Mouse (Mus musculus): ENCODE data around the gene Ndufa11.

Gene Ndufa11

DNA sequence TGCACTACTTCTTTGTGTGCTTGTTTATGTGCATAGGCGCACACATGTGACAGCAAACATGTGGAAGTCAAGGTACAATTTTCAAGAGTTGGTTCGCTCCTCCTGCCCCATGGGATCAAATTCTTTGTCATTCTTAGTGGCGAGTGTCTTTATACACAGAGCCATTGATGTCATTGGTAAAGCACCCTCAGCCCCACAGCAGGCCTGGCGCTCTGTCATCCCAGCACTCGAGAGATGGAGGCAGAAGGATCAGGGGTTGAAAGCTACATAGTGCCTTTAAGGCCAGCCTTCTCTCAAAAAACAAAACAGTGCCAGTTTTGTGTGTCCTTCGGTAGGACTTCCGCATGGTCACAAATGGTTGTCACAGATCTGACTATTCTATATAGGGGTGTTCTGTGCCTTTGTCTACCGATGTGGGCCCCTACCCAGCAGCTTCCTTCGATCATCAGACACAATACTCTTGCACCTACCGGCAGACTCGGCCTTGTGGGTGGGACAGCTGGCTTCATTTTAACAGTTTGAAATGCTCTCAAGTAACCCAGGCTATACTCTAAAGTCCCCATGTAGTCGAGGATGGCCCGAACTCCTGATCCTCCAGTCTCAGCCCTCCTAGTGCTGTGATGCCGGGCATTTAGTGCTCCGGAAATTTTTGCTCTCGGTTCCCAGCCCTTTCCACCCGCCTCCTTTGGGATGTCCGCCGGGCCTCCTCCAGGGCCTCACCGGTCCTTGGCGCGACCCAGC is 1.5 kb upstream of the Ndufa11 start:
- in situ Hi-C loops (cut with MboI, MseI) = loop anchor here in 1 of 2 experiments (5.0 kb wide), 1 partner anchor 46 kb away; the partner anchor contains the start of gene Dus3l

DNA sequence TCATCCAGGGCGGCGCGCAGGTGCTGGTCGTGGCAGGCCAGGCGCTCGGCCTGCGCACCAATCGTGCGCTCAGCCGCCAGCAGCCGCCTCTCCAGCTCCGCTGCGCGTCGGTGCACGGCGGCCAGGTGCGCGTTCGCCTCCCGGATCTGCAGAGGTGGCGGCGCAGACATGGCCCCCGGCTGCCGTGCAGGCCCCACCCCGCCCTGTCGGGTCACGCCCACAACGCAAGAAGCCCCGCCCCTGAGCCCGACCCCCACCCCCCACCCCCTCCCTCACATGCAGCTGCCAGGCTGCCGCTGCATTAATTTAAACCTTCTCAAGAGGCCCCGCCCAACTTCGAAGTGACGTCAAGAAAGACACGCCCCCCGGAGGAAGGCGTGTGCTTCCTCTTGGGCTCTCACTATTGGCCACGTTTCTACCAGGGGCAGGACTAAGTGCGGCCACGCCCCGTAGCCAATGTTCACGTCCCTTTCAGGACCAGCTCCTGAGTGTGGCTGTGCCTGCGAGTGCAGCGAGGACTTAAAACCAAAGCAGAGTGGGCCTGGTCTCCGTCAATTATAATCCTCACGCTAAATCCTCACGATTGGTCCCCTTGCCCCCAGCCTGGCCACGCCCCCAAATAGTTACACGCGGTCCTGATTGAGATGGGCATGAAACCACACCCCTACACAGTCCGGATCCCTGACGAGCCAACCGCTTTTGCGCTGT is 758 bp upstream of the Ndufa11 start:
- in situ Hi-C loops (cut with MboI, MseI) = loop anchor here in 1 of 2 experiments (5.0 kb wide), 1 partner anchor 45 kb away; the partner anchor contains the start of gene Dus3l

DNA sequence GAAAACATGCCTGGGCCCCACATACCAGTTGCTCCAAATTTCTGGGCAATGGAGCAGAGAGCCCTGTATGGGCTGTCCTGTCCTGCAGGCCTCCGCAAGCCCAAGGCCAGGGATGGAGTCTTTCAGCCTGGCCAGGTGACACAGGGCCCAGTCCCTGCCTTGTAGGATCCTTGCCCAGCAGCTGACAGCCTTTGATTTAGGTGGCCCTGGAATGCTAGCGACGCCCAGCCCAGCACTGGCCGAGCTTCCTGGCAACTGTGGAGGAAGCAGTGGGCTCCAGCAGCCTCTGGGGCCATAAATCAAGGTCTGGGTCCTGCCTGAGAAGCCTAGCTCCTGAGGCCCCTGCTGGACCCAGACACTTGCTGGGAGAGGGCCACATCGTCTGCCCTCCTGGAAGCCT is 4.9 kb downstream of the Ndufa11 start:
- in situ Hi-C loops (cut with MboI, MseI) = loop anchor here in 1 of 2 experiments (5.0 kb wide), 1 partner anchor 95 kb away; the partner anchor contains the start of genes Catsperd and Lonp1

DNA sequence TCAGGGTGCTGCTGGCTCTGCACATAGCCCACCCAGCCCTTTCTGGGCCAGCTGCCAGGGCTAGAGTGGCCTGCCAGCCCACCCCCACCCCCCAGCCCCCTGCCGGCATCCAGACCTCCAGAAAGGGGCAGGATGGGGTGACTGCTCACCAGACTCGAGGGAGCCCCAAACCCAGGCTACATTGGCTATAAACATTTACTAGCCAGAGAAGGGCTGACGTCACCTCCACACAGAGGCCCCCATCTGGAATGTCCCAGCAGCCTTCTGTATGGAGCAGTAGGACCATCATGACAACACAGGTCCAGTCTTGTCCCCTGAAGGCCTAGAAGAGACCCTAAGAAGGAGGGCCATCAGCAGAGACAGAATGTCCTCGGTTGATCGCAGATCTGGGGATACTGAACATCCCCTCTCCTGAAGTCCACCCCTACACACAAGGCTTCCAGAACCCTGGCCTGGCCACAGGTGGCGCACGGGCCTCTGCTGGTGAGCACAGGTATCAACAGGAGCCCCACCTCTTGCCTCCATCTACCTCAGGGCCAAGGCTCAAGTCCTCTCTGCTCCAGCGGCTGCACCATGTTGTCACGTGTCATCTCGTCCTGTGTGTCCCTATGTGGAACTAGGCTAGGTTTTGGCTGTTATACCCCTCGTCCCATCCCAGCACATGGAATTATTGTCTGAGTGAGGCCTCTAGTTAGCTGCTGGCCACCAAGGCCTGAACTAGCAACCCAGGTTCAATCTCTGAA is 6.0 kb downstream of the Ndufa11 start:
- in situ Hi-C loops (cut with MboI, MseI) = loop anchor here in 1 of 2 experiments (5.0 kb wide), 1 partner anchor 96 kb away; the partner anchor contains the start of genes Catsperd and Lonp1

DNA sequence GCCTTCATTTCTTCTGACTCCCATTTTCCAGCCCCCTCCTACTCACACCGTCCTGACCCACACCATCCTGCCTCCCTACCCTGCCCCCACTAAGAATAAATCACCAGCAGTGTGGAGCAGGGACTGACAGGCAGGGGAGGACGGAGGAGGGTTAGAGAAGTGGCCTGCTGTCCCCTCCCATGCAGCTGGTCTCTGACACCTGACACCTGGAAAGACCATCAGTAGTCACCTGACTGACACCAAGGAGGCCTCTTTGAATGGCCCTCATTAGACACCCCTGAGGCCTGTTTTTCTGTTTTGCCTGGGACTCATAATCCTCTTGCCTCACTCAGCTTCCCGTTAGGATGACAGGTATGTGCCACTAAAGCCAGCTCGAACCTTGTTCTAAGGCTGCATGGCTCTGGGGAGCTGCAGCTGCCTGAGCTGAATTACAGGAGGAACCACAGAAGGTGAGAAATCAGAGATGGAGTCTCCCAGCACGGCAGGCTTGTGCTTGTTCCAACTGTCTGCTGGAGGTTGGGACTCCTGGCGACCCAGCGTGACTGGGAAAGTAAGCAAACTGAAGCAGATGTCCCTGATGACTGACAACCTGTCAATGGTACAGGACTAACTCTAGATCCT is 9.6 kb downstream of the Ndufa11 start:
- in situ Hi-C loops (cut with MboI, MseI) = no loop called here

DNA sequence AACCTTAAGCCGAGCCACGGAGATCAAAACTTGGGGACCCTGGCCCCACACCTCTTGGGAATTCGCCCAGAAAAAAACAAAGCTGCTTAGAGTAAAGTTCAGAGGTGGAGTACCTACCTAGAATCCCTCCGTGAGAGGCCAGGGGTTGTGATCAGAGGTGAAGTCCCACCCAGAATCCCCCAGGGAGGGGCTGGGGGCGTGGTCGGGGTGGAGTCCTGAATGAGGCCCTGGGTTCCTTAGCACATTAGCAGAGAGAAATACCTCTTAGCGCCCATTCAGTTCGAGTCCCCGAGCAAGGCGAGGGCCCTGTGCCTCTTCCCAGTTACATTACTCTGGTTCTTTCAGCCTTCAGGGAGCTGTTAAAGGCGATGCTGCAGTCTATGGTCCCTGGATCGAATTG is 10.1 kb downstream of the Ndufa11 start:
- in situ Hi-C loops (cut with MboI, MseI) = no loop called here

DNA sequence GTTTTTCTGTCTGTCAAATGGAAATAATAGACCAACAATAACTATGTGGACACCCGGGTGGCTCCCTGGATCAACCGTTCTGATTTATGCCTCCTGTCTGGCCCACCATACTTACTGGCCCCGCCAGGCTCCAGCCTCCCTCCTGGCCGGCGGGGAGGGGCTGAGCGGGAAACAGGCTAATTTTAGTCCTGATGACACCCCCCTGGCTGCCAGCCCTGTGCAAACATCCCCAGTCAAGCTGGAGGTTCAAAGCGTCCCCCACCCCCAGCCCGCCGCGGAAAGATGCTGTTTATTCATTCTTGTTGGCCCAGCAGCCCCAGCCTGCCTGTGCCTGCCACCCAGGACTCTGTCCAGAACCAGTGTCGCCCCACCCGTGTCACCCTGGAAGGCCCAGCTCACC is 10.6 kb downstream of the Ndufa11 start:
- in situ Hi-C loops (cut with MboI, MseI) = no loop called here

DNA sequence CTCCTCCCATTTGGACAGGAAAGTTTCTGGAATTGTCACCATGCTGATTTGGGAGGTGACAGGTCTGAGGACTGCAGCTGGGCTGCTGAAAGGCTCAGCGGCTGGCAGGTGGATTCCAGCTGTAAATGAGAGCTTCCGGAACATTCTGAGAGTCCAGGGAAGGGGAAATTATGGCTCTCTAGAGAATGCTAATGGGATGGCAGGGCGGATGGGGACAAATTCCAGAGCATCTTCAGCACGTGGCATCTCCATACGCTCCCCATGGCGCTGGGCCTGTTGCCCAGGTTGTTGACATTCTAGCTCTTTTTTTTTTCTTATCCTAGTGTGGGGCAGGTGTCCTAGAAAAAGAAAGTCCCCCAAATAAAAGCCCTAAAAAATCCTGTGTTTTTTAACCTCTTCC is 11.6 kb downstream of the Ndufa11 start:
- in situ Hi-C loops (cut with MboI, MseI) = no loop called here

DNA sequence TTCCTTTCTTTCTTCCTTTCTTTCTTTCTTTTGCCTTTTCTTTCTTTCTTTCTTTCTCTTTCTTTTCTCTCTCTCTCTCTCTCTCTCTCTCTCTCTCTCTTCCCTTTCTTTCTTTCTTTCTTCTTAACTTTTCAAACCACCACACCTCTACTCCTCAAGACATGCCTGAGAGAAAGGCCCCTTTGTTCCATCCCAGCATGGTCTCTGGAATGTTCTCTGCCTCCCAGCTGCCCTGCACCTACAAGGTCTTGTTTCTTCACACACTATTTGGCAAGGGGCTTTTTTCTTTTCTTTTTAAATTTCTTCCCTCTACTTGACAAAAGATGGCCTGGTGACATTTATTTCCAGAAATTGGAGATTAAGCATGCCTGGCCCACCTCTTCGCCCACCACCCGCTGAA is 12.1 kb downstream of the Ndufa11 start:
- in situ Hi-C loops (cut with MboI, MseI) = no loop called here

DNA sequence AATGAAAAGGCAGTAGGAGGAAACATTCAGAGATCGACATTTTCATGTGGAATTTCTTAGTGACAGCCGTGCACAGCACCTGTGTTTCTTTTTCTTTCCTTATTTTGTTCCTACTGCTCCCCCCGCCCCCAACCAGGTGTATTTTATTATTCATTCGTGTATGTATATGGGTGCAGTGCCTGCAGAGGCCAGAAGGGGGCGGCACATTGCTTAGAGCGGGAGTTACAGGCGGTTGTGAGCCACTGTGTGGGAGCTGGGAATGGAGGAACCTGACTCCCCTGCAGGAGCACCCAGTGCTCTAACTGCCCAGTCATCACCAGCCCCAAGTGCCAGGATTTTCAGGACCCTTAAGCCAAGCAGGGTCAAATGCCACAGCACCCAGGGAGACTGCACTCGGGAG is 19.0 kb downstream of the Ndufa11 start:
- in situ Hi-C loops (cut with MboI, MseI) = no loop called here

DNA sequence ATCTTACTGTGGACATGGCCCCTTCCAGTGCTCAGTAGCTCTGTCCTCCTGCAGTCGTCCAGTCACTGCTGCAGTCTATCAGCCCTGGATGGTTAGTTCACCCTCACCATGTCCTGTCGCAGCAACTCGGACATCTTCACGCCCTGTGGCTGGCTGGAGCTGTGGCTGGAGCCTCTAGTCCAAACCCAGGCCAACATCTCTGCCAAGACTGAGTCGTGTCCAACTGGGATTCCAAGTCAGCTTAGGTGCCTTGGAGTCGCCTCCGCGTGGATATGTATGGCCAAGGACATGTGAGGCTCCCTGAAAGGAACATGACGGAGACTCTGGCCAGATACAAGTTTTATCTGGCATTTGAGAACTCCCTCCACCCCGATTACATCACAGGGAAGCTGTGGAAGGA is 20.7 kb downstream of the Ndufa11 start:
- in situ Hi-C loops (cut with MboI, MseI) = no loop called here

DNA sequence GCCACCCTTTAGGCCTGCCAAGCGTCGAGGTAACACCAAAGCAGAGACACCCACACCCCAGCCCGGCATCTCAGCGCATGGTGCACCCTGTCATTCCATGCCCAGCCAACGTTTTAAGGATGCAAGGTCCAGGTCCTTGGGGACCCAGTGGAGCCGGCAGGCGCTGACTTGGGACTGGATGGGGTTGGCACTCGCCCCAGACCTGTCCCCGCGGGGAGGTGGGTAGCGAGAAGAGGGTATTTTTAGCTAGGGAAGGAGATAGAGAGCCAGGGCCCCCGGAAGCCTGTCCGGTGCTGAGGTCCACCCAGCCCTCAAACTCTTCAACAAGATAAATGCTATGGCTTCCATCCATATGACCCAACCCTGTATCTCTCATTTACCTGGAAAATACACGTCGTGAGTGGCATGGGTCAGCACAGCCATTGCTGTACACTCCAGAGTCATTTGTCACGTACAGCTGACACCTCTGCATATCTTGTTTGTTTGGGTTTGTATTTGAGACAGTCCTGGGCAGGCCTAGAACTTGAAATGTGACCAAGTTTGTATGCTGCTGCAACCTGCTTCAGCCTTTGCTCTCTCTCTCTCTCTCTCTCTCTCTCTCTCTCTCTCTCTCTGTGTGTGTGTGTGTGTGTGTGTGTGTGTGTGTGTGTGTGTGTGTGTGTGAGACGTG is 22.7 kb downstream of the Ndufa11 start:
- in situ Hi-C loops (cut with MboI, MseI) = no loop called here

DNA sequence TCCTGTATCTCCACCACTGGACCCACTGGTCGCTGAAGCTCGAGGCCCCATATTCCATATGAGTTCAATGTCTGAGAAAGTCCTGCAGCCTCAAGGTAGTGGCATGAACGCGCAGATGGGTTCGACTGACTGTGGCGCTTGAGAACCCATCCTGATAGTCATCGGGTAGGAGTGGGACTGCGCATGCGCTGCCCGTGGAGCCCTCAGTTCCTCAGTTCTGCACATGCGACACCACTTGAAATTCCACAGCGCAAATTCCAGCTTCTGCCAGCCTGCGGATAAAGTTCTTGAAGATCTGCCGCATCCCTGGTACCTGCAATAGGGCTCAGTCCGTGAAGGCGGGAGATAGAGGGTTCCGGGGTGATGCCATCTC is 23.2 kb downstream of the Ndufa11 start:
- in situ Hi-C loops (cut with MboI, MseI) = no loop called here

DNA sequence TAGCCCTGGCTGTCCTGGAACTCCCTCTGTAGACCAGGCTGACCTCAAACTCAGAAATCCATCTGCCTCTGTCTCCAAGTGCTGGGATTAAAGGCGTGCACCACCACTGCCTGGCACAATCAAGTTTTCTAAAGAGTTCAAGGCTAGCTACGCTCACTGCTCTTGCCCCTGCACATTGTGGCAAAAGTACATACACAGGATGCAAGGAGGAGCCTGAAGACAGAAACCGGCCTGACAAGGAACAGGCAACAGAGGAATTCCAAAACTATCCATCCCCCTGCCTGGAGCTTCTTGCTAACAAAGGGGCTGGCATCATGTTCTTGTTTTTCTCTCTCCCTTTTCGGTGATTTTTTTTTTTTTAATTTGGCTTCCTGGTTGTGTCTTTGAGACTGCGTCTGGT is 26.6 kb downstream of the Ndufa11 start:
- in situ Hi-C loops (cut with MboI, MseI) = no loop called here

DNA sequence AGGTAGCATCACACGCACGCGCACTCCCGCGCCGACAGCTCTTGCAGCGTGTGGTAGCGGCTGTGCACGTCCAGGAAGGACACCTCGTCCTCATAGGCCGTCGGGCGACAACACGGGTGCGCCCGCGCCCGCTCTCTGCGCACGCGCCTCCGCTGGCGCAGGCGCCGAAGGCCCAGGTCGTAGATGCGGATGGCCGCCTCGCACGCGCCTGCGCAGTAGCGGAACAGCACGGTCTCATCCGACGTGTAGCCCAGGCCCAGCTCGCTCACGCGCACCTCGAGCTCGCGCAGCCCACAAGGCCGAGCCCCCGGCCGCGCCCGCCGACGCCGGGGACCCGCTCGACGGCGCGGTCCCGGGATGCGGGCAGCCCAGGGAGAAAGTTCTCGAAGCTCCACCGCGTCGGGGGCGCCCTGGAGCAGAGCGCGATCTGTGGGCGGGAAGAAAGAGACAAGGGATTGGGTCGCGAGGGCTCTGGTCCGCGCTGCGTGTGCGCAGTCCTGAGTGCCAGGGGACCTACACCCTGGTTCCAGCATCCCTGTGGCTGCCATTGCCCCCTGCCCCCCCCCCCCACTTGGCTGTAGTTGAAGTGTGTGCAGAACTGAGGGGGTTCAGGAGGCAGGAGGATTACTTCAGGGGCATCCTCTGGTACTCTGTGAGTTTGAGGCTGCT is 34.0 kb downstream of the Ndufa11 start:
- in situ Hi-C loops (cut with MboI, MseI) = no loop called here

DNA sequence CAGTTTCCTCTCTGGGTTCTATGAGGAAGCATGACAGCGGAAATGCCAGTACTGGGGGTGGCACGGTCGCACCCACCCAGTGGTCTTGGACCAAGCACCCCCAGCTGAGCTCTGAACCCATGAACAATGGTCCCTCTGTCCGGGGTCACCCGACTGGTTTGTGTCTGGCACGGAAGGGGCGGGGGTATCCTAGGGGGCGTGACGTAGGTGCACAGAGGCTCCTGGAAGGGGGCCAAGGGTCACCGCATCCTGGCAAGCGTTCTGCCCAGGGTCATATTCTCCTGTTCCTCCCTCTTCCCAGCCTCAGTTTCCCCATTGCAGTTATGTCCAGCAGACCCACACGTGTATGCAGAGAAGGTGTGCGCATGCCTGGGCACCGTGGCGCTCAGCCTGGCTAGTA is 35.9 kb downstream of the Ndufa11 start:
- in situ Hi-C loops (cut with MboI, MseI) = no loop called here

DNA sequence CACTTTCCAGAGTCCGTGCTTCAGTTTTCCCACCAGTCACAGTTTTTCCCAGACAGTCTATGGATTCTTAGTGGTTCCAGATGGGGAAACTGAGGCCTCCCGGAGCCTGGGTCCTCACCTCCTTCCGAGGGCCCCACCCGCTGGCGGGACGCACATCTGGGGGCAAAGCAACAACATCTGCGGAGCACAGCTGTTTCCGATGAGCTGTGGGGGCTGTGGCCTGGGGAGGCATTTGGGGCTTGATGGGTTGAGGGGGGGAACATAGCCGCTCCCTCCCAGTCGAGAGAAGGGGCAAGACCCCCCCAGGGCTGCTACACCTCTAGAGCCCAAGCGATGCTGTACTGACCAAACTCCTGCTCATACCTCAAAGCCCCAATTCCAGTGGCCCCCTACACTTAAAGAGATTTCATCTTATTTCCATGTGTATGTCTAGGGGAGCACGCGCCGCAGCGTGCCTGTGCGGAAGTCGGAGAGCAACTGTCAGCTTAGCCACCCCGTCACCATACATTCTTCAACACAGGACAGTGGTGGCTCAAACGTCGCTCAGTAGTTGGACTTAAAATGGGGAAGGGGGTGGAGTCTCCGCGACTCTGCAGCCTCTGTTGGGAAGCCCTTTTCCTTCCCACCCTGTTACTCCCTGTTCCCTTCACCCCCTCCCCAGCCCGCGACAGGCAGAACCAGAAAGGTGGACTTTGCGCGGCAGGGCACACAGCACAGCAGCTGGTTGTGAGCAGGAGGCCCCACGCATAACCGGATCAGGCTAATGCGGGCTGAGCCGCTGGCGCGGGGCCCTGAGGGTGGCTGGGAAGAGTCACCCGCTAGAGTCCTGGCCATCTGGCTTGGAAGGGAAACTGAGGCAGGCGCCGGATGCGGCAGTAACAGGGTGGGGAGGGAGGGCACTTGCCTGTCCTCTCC is 37.0 kb downstream of the Ndufa11 start:
- in situ Hi-C loops (cut with MboI, MseI) = no loop called here

DNA sequence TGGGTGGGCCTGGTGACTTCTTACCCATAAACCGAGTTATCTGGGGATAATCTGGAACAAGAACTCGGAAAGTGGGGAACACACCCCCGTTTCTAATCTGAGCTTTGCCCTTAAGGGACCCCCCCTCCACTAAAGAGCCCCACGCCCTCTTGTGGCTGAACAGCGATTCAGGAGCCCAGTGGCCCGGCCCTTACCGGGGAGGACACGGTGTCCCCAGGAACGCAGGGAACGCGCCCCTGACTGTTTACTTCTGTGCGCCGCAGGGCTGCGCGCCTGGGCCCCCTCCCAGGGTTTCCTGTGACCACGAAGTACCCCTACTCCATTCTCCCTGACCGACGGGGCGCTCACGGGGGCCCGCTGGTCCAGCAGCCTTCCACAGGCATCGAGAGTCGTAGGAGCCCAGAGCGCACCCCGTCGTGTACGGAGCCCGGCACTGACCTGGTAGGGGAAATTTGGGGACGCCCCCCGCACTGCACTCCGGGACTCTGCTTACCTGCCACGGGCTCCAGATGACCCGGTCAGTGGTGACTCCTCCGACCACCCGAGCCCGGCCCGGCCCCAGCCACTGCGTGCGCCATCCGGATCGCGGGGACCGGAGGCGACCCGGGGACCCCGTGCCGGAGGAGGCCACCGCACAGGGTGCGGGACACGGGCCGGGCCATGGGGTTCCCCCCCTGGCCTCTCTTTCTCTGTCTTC is 39.3 kb downstream of the Ndufa11 start:
- in situ Hi-C loops (cut with MboI, MseI) = no loop called here
